7 mouse cellular contexts compared by ENCODE assay signal in the genomic region with DNA sequence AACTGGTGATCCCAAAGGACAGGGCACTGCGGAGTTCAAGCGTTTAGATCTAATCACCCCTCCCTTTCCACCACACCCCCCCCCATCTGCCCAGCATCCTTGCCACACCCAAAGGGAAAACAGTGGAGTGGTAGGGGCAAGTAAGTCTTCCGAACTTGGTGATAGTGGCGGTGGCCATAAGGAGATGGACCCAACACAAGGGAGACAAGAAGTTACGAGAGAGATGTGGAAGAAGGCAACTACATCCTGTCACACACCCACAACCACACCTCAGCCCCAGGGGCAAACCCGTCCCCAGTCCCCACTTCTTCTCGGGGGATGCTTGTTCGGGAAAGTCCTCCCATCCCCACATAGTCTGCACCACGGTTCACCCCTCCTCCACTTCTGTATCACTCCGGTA. TPM values are rescaled to one million over a fixed set of nuclear protein-coding genes. Genes with fewer than 3 reads are reported as not detected.
DNase-seq lines count a peak whose midpoint lies in the region; ATAC-seq and TF ChIP-seq lines count a peak whose summit lies in the region.

No protein-coding gene starts in this region.

- no peak for ATAC-seq in heart, embryonic 15.5 days (replicated peaks; ENCODE audit: insufficient number of reproducible peaks, insufficient read depth, low FRiP score, low read depth)
- peak; percentile 7; the same call in 1 of the 2 replicates for ATAC-seq in lung, embryonic 16.5 days (ENCODE audit: low read depth)

- peak overlapping the region; percentile 75 for H3K9ac ChIP-seq in heart, embryonic 15.5 days
- H3K9ac ChIP-seq in lung, embryonic 16.5 days (ENCODE audit: low read length): peak overlapping the region; percentile 73

- no peak for TF ChIP-seq POLR2A in spleen, adult 2 months (IDR thresholded peaks at IDR 0.05; ENCODE audit: low read depth, low read length)

- WGBS in spleen, adult 2 months: 21% methylated on average over 10 of the region's 10 CpGs
- WGBS in heart, embryonic 15.5 days: 8% methylated on average over 10 of the region's 10 CpGs
- WGBS in lung, embryonic 16.5 days: 5% methylated on average over 10 of the region's 10 CpGs

- no peak for DNase-seq in spleen, adult 2 months (ENCODE audit: low read depth in 1 of 2, low spot score in 2 of 2)
- no peak for DNase-seq in spleen, postnatal 4 days (ENCODE audit: low spot score in 2 of 2)
- no peak for DNase-seq in right cerebral cortex, postnatal 4 days
- no peak for DNase-seq in thymus, postnatal 25 days
- no peak for DNase-seq in right cerebral cortex, postnatal 25 days

- H3K36me3 ChIP-seq in spleen, adult 2 months (ENCODE audit: control insufficient read depth, insufficient read depth, low read length): no peaks in the 10 kb centered on the region
- no peaks in the 10 kb centered on the region for H3K36me3 ChIP-seq in heart, embryonic 15.5 days
- H3K36me3 ChIP-seq in lung, embryonic 16.5 days (ENCODE audit: control insufficient read depth, insufficient read depth, low read length): no peaks in the 10 kb centered on the region

- H3K27me3 ChIP-seq in spleen, adult 2 months (ENCODE audit: control insufficient read depth, insufficient read depth, low read length): peaks cover 7% of the 10 kb centered on the region
- H3K27me3 ChIP-seq in heart, embryonic 15.5 days: no peaks in the 10 kb centered on the region
- H3K27me3 ChIP-seq in lung, embryonic 16.5 days (ENCODE audit: control insufficient read depth, insufficient read depth, low read depth, low read length): no peaks in the 10 kb centered on the region

- no peak for TF ChIP-seq CTCF in spleen, adult 2 months (IDR thresholded peaks at IDR 0.05; ENCODE audit: extremely low read depth, insufficient read depth, insufficient read length, insufficient replicate concordance)

- no peaks in the 10 kb centered on the region for H3K9me3 ChIP-seq in heart, embryonic 15.5 days (replicated peaks)
- H3K9me3 ChIP-seq in lung, embryonic 16.5 days (ENCODE audit: control insufficient read depth, low read length): no peaks in the 10 kb centered on the region

- H3K27ac ChIP-seq in spleen, adult 2 months (ENCODE audit: insufficient read depth, low read length): no peak overlapping the region
- H3K27ac ChIP-seq in heart, embryonic 15.5 days: no peak overlapping the region
- H3K27ac ChIP-seq in lung, embryonic 16.5 days (ENCODE audit: low read length): no peak overlapping the region

- no peaks in the 10 kb centered on the region; the same call in none of the 2 replicates for H3K4me1 ChIP-seq in spleen, adult 2 months (ENCODE audit: control insufficient read depth, insufficient read depth, insufficient read length)
- H3K4me1 ChIP-seq in heart, embryonic 15.5 days (replicated peaks): peaks cover 32% of the 10 kb centered on the region
- peaks cover 20% of the 10 kb centered on the region for H3K4me1 ChIP-seq in lung, embryonic 16.5 days (replicated peaks; ENCODE audit: control insufficient read depth, insufficient read depth, low read length)

- H3K4me2 ChIP-seq in heart, embryonic 15.5 days: peak overlapping the region; percentile 98
- H3K4me2 ChIP-seq in lung, embryonic 16.5 days (ENCODE audit: low read depth, low read length): peak overlapping the region; percentile 98

- peak overlapping the region; percentile 53 for H3K4me3 ChIP-seq in spleen, adult 2 months (ENCODE audit: extremely low read depth, insufficient read depth, insufficient read length)
- peak overlapping the region; percentile 82 for H3K4me3 ChIP-seq in heart, embryonic 15.5 days
- peak overlapping the region; percentile 77 for H3K4me3 ChIP-seq in lung, embryonic 16.5 days (ENCODE audit: low read length)

RNA-seq across cellular contexts. Expression of a gene that starts 0.9 kb away (rescaled TPM):
- polyA plus RNA-seq in spleen, adult 2 months (2012; rRNA removed): 4.5 and 5.4 TPM in 2 replicates
- 26.7 and 33.4 TPM in 2 replicates for polyA plus RNA-seq in heart, embryonic 15.5 days (2015; fragmentation: Nextera tagmentation; extraction: Ambion mirVana)
- 39.0 and 40.3 TPM in 2 replicates for polyA plus RNA-seq in lung, embryonic 16.5 days (2015; fragmentation: Nextera tagmentation; extraction: Ambion mirVana)

RNA-seq across cellular contexts. Expression of a gene that starts 51.2 kb away (rescaled TPM):
- polyA plus RNA-seq in spleen, adult 2 months (2012; rRNA removed): 0.28 and 0.35 TPM in 2 replicates
- polyA plus RNA-seq in heart, embryonic 15.5 days (2015; fragmentation: Nextera tagmentation; extraction: Ambion mirVana): 1.8 and 2.9 TPM in 2 replicates
- 2.4 and 3.1 TPM in 2 replicates for polyA plus RNA-seq in lung, embryonic 16.5 days (2015; fragmentation: Nextera tagmentation; extraction: Ambion mirVana)
